Mouse (Mus musculus) adrenal gland, postnatal 36 days (tissue): Measurements from ENCODE around the gene Gm20388. TPM values are rescaled to one million over a fixed set of nuclear protein-coding genes. Genes with fewer than 3 reads are reported as not detected.

ENCODE experiments used
- DNase-seq, 2 experiments: peaks; one replicate each; pipeline ENCODE4 v3.0.0; 2021; ENCODE audit warnings: mixed read lengths in 1 of 2
- total RNA-seq, 2 experiments: library from RNA; stranded (reverse); gene quantifications; 2 replicates each; pipeline ENCODE4 v1.2.3; 2021

Gm20388 gene
- total RNA-seq, 2 experiments from 2014 or later: 2.4 to 7.4 TPM

DNA sequence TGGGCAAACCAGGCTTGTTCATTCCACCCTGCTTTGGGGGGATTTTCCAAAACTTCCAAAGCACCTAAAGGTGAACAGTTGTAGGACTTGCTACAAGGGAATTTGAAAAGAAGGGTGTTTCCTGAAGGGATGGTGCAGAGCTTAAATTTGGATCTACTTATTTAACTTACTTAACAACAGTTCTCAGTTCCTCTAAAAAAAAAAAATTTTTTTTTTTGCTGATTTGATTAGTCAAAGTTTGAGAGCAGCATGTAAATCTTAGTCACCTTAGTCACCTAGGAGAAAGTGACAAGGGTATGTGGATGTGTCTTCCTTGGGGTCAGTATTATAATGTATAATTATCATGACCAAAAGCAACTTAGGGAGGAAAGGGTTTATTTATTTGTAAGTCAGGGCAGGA is 2848.0 kb downstream of the Gm20388 start:
- DNase-seq: no peak

- no peak for DNase-seq
These were observed 2849.5 kb downstream of the Gm20388 start for GRCm38 (mm10) chr8:122760116-122760515.

DNA sequence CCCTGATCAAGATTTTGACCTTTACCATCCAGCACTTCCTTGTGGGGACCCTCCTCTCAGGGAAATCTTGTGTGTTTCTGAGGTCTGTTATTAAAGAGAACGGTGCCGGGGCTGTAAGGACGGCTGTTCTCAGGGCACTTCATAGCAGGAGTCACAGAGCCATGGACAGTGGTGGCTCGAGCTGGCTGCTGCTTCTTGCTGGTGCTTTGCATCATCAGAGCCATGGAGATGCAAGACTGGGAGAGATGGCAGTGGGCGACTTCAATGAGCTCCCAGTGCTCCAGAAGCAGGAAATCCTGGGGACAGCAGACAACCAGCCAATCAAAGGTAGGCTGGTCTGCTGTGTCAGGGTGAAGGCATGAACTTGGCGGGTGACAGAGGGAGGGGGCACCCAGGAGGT is 2850.5 kb downstream of the Gm20388 start:
- DNase-seq: no peak

DNA sequence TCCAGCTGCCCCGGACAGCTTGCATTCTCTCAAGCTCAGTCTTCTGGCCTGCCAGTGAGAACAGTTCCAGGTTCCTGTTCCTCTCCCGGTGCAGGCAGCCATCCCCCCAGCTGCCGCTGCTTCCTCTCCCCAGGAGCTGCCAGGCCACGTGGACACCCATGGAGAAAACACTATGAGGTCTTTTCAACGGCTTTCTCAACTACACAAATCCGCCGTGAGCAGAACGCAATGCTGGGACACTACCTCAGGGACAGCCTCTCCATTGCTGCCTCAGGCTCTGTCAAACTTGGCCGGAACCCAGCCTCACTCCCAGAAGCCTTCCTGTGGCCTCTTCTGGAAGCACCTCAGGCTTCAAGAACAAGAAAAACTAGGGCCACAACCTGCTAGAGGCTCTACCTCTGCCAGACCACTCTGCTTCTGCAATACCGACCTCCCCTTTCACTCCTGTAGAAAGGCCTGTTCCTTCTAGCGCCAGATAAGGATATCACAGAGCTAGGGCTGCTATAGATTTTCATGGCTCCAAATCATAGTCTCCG is 2852.2 kb downstream of the Gm20388 start:
- peak in 1 of 2 experiments; percentile 12 for DNase-seq

GRCm38 (mm10) chr8:122763267-122763738 is 2852.7 kb downstream of the Gm20388 start:
- DNase-seq: peak in 1 of 2 experiments; percentile 20

DNA sequence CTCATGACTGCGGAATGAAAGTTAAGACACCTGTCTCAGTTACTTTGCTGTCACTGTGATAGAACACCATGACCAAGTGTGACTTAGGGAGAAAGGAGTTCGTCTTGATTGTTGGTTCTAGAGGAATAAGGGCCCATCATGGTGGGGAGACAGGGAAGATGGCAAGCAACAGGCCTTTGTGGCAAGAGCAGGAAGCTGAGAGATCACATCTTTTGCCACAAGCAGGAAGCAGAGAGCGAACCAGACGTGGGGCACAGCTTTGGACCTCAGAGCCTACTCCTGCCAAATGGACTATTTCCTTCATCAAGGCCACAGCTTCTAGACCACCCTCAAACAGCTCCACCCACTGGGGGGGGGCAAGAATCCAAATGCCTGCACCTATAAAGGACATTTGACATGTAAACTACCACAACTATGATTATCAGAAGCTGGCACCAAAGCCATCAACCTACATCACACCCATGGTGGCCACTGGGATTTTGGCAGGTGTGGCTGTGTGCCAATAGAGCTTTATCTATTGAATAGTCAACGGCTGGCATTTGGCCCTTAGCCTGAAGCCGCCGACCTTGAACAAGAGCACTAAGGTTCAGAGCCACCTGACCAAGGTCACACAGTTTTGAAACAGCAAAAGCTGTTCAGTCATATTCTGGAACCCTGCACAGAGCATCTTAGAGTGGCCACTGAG is 2854.3 kb downstream of the Gm20388 start:
- DNase-seq: peak; percentile 14 to 46

DNA sequence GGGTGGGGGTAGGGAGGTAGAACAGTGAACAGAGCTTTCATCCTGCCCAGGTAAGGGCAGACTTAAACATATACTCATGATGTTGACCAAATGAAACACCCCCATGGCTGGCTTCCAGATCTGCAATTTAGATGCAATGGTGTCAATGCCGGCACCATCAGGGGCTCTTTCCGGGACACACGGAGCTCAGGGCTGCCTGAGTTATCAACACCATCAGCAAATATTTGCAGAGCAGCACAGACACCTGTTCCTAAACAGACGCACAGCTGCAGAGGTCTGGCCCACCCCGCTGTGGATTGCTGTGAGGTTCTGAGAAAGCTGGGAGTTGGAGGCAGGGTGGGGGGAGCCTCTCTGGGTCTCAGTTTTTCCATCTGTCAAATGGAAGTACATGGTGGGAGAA is 2855.5 kb downstream of the Gm20388 start:
- no peak for DNase-seq

GRCm38 (mm10) chr8:122766647-122767200 is 2856.1 kb downstream of the Gm20388 start:
- DNase-seq: peak; percentile 15 to 62

DNA sequence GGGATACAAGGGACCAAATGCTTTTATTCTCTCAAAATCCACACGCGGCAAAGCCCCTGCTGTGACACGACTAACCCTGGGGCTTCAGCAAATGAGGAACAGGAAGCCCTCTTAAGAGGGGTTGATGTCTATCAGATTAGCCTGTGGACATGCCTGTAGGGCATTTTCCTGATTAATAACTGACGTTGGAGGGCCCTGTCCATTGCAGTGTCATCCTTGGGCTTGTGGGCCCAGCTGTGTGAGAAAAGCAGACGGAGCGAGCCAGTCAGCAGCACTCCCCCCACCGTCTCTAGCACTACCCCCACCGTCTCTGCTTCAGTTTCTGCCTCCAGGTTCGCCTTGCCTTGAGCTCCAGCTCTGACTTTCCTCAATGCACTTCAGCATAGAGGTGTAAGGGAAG is 2856.6 kb downstream of the Gm20388 start:
- DNase-seq: no peak

DNA sequence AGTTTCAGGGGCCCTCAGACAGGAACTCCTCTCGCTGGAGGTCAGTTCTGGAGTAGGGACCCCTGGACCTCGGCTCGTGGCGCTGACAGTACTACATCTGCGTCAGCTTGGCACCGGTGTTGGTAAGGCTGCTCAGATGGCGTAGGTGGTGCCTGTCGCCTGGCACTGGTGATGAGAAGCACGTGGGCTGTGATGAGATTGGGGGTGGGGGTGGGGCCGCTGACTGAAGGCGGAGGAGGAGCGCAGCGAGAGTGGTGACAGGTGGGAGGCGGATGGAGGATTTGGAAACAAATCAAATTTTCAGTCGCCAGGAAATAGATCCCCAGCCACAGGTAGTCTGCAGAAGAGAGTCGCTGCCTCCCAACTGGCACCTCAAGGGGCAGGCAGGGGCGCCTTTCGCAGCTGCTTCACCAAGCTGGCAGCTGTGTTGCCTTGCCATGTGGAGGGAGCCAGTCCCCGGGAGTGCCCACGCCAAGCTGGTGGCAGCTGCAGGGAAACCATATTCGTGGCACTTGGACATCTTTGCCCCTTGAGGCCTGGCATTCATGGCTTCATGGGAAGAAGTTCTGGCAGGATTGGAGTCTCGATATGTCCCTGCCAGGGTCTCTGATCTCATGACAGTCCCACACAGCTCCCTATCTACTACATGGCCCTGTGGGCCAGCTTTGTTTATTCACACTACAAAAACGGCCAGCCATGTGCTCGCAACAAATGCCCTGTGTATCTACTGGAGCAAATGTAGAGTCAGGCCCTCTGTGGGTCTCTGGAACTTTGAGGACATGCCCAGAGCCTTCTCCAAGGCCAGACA is 2858.8 kb downstream of the Gm20388 start:
- DNase-seq: no peak

DNA sequence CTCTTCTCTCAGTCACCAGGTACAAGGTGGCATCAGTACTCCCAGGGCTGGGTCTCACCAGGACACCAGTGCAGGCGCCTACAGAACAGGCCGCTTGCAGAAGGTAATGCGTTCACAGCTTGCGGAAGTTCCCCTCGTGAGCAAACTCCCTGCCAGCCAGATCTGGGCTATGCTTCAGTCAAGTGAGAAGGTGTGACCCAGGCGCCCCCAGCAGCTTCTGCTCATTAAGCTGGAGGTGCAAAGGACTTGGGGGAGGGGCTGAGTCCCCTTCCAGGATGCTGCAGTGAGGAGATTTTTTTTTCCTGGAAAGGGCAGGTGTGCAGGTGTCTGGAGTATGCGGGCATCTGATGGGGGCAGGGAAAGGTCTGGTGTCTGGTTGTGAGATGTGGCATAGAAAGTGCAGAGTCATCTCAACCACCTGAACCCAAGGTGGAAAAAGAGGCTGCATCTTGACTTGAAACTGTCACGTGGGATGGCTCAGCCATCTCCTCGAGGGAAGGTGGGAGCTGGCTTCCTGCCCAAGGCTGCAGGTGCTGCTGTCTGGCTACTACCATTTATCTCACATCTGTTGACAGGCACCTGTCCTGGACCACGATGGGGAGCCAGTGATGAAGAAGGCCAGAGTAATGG is 2861.9 kb downstream of the Gm20388 start:
- DNase-seq: no peak

DNA sequence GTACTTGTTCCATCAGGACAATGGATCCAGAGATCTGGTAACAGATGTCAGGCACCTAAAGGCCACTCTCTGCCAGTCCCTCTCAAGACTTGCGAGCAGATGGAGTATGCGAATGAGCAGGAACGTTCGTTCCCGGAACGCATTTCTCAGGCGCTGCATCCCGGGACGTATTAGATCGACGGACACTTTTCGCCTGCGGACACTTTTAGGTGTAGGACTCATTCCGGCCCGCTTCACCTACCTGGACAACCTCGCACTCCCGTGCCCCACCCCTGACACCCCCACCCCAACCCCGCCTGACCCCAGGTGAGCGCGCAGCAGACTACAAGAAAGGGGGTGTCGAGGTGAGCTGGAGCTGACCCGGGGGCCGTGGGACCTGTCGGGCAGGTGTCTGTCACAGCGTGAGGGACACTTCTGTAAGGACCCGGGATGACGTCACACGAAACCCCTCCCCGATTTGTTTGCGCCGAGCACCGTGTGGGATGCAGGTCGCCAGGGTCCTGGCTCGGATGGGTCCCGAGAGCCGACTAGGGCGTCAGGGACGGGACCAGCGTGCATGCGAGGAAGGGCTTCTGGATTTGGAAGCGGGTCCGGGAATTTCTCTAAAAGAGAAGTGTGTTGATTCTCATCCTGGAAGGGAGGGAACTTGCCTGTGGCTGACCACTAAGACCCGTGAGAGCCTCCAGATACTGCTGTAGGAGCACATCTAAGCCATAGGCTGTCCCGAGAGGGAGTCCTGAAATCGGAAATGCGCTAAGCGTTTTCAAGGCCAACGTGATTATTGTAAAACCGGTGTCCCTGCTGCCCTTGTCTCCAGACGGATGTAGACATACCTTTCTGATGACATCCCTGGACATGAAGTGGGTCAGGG is 2864.9 kb downstream of the Gm20388 start, which contains the start of gene Acsf3:
Gene Acsf3, plus strand, starts transcription at position 202 of the 871 bp plus-strand sequence.
- peak; percentile 56 to 59 for DNase-seq

GRCm38 (mm10) chr8:122777701-122778100 is 2867.1 kb downstream of the Gm20388 start:
- DNase-seq: no peak

DNA sequence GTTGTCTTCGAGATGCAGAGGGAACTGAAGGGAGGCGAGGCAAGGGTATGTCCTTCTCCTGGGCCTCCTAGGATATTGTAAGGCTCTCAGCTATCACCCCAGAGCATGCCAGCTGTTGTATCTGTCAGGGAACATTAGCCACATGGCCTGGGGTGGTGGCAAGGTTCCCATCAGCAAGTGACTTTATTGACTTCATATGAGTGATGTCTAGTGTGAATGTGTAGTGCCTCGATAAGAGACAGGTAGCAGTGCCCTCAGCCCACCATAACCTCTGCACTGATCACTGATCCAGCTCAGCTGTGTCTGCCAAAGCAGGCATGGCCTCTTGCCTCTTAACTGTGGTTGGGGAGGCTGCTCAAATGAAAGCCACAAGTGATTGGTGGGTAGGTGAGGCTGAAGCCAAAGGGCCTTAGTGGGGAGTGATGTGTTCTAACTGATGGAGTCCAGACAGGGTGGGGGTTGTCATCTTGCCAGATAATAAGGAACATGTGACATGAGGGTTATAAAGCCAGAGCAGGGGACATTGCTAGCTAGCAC is 2868.1 kb downstream of the Gm20388 start:
- DNase-seq: no peak

- DNase-seq: no peak
These were observed 2868.6 kb downstream of the Gm20388 start for GRCm38 (mm10) chr8:122779255-122779654.

DNA sequence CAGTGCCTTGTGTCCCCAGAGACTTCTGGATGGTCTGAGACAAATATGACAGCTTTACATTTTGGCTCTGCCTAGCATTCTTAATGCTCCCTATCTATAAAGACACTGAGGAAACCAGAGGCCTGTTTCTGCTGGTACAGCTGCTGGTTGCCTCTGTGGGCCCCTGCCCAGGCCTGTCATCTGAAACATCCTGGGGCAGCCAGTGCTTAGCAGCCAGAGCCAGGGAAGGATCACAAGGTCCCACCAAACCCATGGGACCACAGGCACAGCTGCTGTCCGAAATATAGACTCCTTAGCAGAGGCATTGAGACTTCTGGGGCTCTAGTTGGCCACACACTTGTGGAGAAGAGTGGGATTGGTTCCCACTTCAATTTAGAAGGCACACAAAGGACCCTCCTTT is 2874.1 kb downstream of the Gm20388 start:
- no peak for DNase-seq

DNA sequence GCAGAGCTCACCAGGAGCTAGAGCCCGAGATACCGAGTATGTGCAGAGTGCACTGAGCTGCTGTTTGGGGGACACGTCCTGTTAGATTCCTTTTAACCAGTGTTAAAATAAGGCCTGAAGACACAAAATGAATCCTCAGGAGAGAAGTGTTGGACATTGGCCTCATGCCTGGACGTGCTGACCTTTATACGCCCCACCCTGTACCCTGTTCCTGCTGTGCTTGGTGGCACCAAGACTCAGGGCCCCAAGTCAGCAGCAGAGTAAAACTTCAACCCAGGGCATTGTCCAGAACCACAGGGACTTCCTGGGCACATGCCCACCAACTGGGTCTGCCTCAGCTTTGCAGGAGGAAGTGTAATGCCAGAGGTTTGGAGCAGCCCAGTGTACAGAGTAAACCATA is 2879.2 kb downstream of the Gm20388 start:
- peak in 1 of 2 experiments; percentile 27 for DNase-seq

DNA sequence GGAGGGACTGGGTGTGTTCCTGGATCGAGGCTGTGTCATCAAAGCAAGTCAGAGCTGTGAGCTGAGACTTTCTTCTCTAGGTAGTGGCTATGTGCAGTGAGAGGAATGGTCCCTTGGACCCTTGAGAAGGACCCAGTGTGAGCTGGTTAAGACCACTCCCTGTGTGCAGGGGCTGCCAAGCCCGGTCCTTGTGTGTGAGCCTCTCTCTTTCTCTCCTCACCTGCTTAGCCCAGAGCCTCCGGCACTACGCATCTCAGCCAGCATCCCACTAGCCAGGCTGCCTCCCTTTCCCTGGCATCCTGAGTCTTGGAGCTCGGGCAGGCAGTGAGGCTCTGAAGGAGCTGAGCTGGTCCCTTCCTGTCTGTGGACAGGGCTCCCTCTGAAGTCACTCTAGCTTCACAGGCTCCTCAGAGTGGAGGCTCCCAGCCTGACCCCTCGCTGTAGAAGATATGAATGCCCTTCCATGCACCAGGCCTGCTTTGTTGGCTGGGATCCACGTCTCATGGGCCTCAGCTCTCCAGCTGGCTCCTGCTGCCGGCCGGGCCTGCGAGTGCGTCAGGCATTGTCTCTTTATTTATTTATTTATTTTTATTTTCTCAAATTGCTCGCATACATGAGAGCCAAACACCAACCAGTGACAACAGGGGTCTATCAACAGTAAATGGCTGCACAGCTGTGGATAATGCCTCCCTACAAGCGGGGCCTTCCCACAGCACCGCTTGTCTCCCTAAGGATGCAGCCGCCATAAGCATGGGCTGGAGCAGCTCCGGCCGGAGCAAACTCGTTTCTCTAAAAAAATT is 2882.9 kb downstream of the Gm20388 start:
- peak; percentile 12 to 32 for DNase-seq

GRCm38 (mm10) chr8:122794175-122794454 is 2883.5 kb downstream of the Gm20388 start:
- no peak for DNase-seq
